Mouse (Mus musculus): ENCODE data around the gene Htra1.

GRCm38 (mm10) chr7:131007221-131007620, 71.3 kb downstream of the Htra1 start:
- TF ChIP-seq CTCF (IDR thresholded peaks at IDR 0.05 in 2 of 3, conservative IDR thresholded peaks at IDR 0.05 in 1 of 3; ENCODE audit: control insufficient read depth in 1 of 3, insufficient read depth in 1 of 3, low read depth in 2 of 3, low read length in 3 of 3, poor library complexity in 1 of 3, severe bottlenecking in 1 of 3) (no peak), POLR2A (IDR thresholded peaks at IDR 0.05; ENCODE audit: control insufficient read depth in 1 of 2, insufficient read depth in 1 of 2, low read depth in 1 of 2, low read length in 2 of 2, poor library complexity in 1 of 2) (no peak), USF2 (IDR thresholded peaks at IDR 0.05; ENCODE audit: borderline replicate concordance in 1 of 2, insufficient read depth in 1 of 2, low read depth in 1 of 2, low read length in 2 of 2) (no peak), ZKSCAN1 (IDR thresholded peaks at IDR 0.05; ENCODE audit: low read depth, low read length) (no peak), EP300 (IDR thresholded peaks at IDR 0.05; ENCODE audit: low read depth in 1 of 2, low read length in 2 of 2) (no peak), MAFK (IDR thresholded peaks at IDR 0.05; ENCODE audit: borderline replicate concordance, low read depth, low read length) (no peak), ZMIZ1 (IDR thresholded peaks at IDR 0.05; ENCODE audit: low read depth, low read length) (no peak), MXI1 (IDR thresholded peaks at IDR 0.05; ENCODE audit: low read depth, low read length) (no peak)
